9 mouse cellular contexts compared by ENCODE assay signal in genomic region chr13:98355559-98356111, GRCm38 (mm10). TPM values are rescaled to one million over a fixed set of nuclear protein-coding genes. Genes with fewer than 3 reads are reported as not detected.
A peak's percentile ranks its signal among the peaks of the same experiment; 100 is the strongest.
DNase-seq lines count a peak whose midpoint lies in the region; ATAC-seq lines count a peak whose summit lies in the region.
"Had no signal": no experiment of that assay in that cellular context is flagged by ENCODE, and none has a peak within 500 bp of the region (broad histone marks: within the 10 kb centered on the region; RNA-seq: fewer than 3 reads in every experiment).

No protein-coding gene starts in this region.

- no peak overlapping the region for H3K27ac ChIP-seq in heart, embryonic 14.5 days (replicated peaks in 1 of 2; ENCODE audit: control insufficient read depth in 1 of 2, insufficient read depth in 1 of 2, low read depth in 2 of 2, low read length in 2 of 2)
- no peak overlapping the region for H3K27ac ChIP-seq in limb, embryonic 13.5 days
- H3K27ac ChIP-seq in neural tube, embryonic 13.5 days (replicated peaks): peak overlapping the region; percentile 3; the same call in 1 of the 2 replicates

- H3K27me3 ChIP-seq in heart, embryonic 14.5 days (ENCODE audit: control insufficient read depth, insufficient read depth, low read length): peaks cover 94% of the 10 kb centered on the region
- peaks cover 86% of the 10 kb centered on the region for H3K27me3 ChIP-seq in limb, embryonic 13.5 days
- H3K27me3 ChIP-seq in neural tube, embryonic 13.5 days: peaks cover 95% of the 10 kb centered on the region

- peaks cover 2 to 14% of the 10 kb centered on the region in 2 experiments; a peak in 3 of 4 replicates for H3K4me1 ChIP-seq in heart, embryonic 14.5 days (ENCODE audit: control insufficient read depth in 2 of 2, insufficient read depth in 2 of 2, low read length in 2 of 2)
- peaks cover 18% of the 10 kb centered on the region for H3K4me1 ChIP-seq in limb, embryonic 13.5 days
- H3K4me1 ChIP-seq in neural tube, embryonic 13.5 days (replicated peaks): peaks cover 34% of the 10 kb centered on the region

- peak overlapping the region; percentile 21; the same call in 1 of the 2 replicates for H3K9ac ChIP-seq in heart, embryonic 14.5 days (ENCODE audit: low read length)
- H3K9ac ChIP-seq in limb, embryonic 13.5 days: peak overlapping the region; percentile 54
- H3K9ac ChIP-seq in neural tube, embryonic 13.5 days: peak overlapping the region; percentile 67

- no peak for ATAC-seq in heart, embryonic 14.5 days (ENCODE audit: insufficient number of reproducible peaks, insufficient read depth, low FRiP score, low read depth)
- no peak for ATAC-seq in limb, embryonic 13.5 days (ENCODE audit: low FRiP score, low read depth)
- ATAC-seq in neural tube, embryonic 13.5 days (ENCODE audit: low read depth): no peak

- no peaks in the 10 kb centered on the region for H3K36me3 ChIP-seq in heart, embryonic 14.5 days (ENCODE audit: control insufficient read depth, insufficient read depth, low read length)
- no peaks in the 10 kb centered on the region for H3K36me3 ChIP-seq in limb, embryonic 13.5 days
- no peaks in the 10 kb centered on the region for H3K36me3 ChIP-seq in neural tube, embryonic 13.5 days

- peak overlapping the region; percentile 41 to 52 for H3K4me3 ChIP-seq in heart, embryonic 14.5 days (ENCODE audit: control insufficient read depth in 1 of 2, insufficient read depth in 1 of 2, low read depth in 1 of 2, low read length in 2 of 2)
- peak overlapping the region; percentile 51 for H3K4me3 ChIP-seq in limb, embryonic 13.5 days
- H3K4me3 ChIP-seq in neural tube, embryonic 13.5 days: peak overlapping the region; percentile 42

- peak overlapping the region; percentile 84 for H3K4me2 ChIP-seq in heart, embryonic 14.5 days (ENCODE audit: low read length)
- peak overlapping the region; percentile 75 for H3K4me2 ChIP-seq in limb, embryonic 13.5 days (replicated peaks)
- peak overlapping the region; percentile 53 for H3K4me2 ChIP-seq in neural tube, embryonic 13.5 days

- DNase-seq in kidney, adult 18-20 months: peak; percentile 49
- DNase-seq in kidney, adult 8-10 months: no peak
- DNase-seq in adrenal gland, postnatal 25 days: peak; percentile 41
- DNase-seq in cerebellum, adult 9-10 months: no peak
- DNase-seq in thymus, adult 18-20 months: no peak

- WGBS in heart, embryonic 14.5 days: under 1% methylated on average over 75 of the region's 81 CpGs
- under 1% methylated on average over 69 of the region's 81 CpGs for WGBS in limb, embryonic 13.5 days
- WGBS in neural tube, embryonic 13.5 days: under 1% methylated on average over 72 of the region's 81 CpGs

- no peaks in the 10 kb centered on the region for H3K9me3 ChIP-seq in heart, embryonic 14.5 days (ENCODE audit: control insufficient read depth, low read length)
- no peaks in the 10 kb centered on the region for H3K9me3 ChIP-seq in limb, embryonic 13.5 days
- no peaks in the 10 kb centered on the region for H3K9me3 ChIP-seq in neural tube, embryonic 13.5 days

RNA-seq across cellular contexts. Expression of gene Foxd1, which starts 1.6 kb away (rescaled TPM):
- total RNA-seq in adrenal gland, postnatal 25 days (2021): 0.30 and 0.48 TPM in 2 replicates
- polyA plus RNA-seq in heart, embryonic 14.5 days (2014; fragmentation: Nextera tagmentation; extraction: Ambion mirVana): not detected in 2 replicates
- polyA plus RNA-seq in limb, embryonic 13.5 days (2015; fragmentation: Nextera tagmentation; extraction: Ambion mirVana): 0.19 TPM in 2 replicates
- 1.4 and 1.7 TPM in 2 replicates for polyA plus RNA-seq in neural tube, embryonic 13.5 days (2015; fragmentation: Nextera tagmentation; extraction: Ambion mirVana)
- total RNA-seq: MEL had no signal

RNA-seq across cellular contexts. Expression of gene Btf3, which starts 38.8 kb away (rescaled TPM):
- 357 and 391 TPM in 2 replicates for total RNA-seq in adrenal gland, postnatal 25 days (2021)
- 400 and 431 TPM in 2 replicates for polyA plus RNA-seq in heart, embryonic 14.5 days (2014; fragmentation: Nextera tagmentation; extraction: Ambion mirVana)
- polyA plus RNA-seq in limb, embryonic 13.5 days (2015; fragmentation: Nextera tagmentation; extraction: Ambion mirVana): 728 and 732 TPM in 2 replicates
- polyA plus RNA-seq in neural tube, embryonic 13.5 days (2015; fragmentation: Nextera tagmentation; extraction: Ambion mirVana): 615 and 618 TPM in 2 replicates

Comparison
In these comparisons a context has a peak if more than half of its experiments do, and no peak if none do; other contexts are left out.
1. DNase-seq: peak in kidney, adult 18-20 months (single experiment) and adrenal gland, postnatal 25 days (single experiment); none in kidney, adult 8-10 months (0 of 2), cerebellum, adult 9-10 months (single experiment) and thymus, adult 18-20 months (0 of 2).
2. Peak in every context shown above with its lines, with median percentiles within 50 percentile points of each other: H3K4me2 ChIP-seq, H3K4me3 ChIP-seq and H3K9ac ChIP-seq.